Mouse (Mus musculus) liver, embryonic 16.5 days (tissue): ENCODE measurements at regions not wholly inside any gene's neighbourhood (a gene's known extent, or its start where the extent isn't known, plus 50 kb on each side); places are given as distances from the start of the nearest gene placed in this dataset.

ENCODE experiments used
- ATAC-seq: fragments of 200-750 bp; cut with Nextera tagmentation; 2 replicates; pipeline ENCODE4 v1.8.0; 2017; ENCODE audit warnings: low read depth, mild to moderate bottlenecking, moderate number of reproducible peaks, moderate library complexity
- H3K27ac ChIP-seq: fragments of 300-500 bp; sonication (generic); 2 replicates; pipeline ENCODE4 v1.5.1; 2014; ENCODE audit warnings: mild to moderate bottlenecking, low read length
- H3K27me3 ChIP-seq: fragments of 300-500 bp; sonication (generic); 2 replicates; pipeline ENCODE4 v1.6.1; 2014; ENCODE audit warnings: low read depth, low read length, mixed read lengths; ENCODE audit not compliant: control insufficient read depth, insufficient read depth
- H3K36me3 ChIP-seq: fragments of 300-500 bp; sonication (generic); 2 replicates; pipeline ENCODE4 v1.6.1; 2014; ENCODE audit warnings: mild to moderate bottlenecking; ENCODE audit not compliant: control insufficient read depth, insufficient read depth
- H3K4me1 ChIP-seq: fragments of 300-500 bp; sonication (generic); 2 replicates; pipeline ENCODE4 v1.6.1; 2014; ENCODE audit warnings: low read depth, low read length, mixed read lengths; ENCODE audit not compliant: control insufficient read depth
- H3K4me2 ChIP-seq: fragments of 300-500 bp; sonication (generic); 2 replicates; pipeline ENCODE4 v1.6.1; 2014; ENCODE audit warnings: low read depth, low read length, mixed read lengths
- H3K4me3 ChIP-seq: fragments of 300-500 bp; sonication (generic); 2 replicates; pipeline ENCODE4 v1.5.1; 2014; ENCODE audit warnings: low read depth, mild to moderate bottlenecking, low read length
- H3K9ac ChIP-seq: fragments of 300-500 bp; sonication (generic); 2 replicates; pipeline ENCODE4 v1.6.1; 2014; ENCODE audit warnings: low read depth, low read length
- H3K9me3 ChIP-seq: fragments of 300-500 bp; sonication (generic); replicated peaks from 2 replicates; pipeline ENCODE4 v1.6.1; 2016; ENCODE audit warnings: low read length; ENCODE audit not compliant: control insufficient read depth
- WGBS: fragments of 180-500 bp; shearing (Covaris S2); extraction: QIAGEN DNeasy Blood & Tissue Kit; methylation state at CpG from one replicate; pipeline ENCODE4 v1.1.7; 2014; ENCODE audit not compliant: insufficient replicate concordance; 5-methylcytosine and 5-hydroxymethylcytosine counted together

DNA sequence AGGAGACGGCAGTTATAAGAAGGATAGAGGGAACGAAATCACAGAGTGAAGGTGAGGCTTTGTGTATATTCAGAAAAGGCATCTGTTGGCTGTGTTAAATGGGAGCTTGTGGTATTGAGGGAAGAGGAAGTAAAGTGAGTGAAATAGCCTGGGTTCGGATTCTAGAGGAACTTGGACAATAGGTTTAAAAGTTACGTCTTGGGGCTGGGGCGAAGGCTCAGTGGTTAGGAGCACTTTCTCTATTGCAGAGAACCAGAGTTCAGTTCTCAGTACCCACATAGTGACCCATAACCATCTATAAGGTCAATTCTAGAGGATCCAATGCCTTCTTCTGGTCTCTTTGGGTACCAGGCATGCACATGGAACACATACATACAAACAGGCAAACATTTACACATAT lies 317.6 kb upstream of the Ubash3b start:
- H3K9me3 ChIP-seq, result no peaks in the 10 kb centered on the region
- H3K36me3 ChIP-seq, result no peaks in the 10 kb centered on the region
- H3K9ac ChIP-seq, result no peak overlapping the region
- H3K4me3 ChIP-seq, result no peak overlapping the region
- H3K4me2 ChIP-seq, result no peak overlapping the region
- no peaks in the 10 kb centered on the region for H3K27me3 ChIP-seq
- no peak overlapping the region for H3K27ac ChIP-seq
- H3K4me1 ChIP-seq, result no peaks in the 10 kb centered on the region
- WGBS, result 48% methylated on average over 5 of the region's 5 CpGs
- ATAC-seq, result no peak

DNA sequence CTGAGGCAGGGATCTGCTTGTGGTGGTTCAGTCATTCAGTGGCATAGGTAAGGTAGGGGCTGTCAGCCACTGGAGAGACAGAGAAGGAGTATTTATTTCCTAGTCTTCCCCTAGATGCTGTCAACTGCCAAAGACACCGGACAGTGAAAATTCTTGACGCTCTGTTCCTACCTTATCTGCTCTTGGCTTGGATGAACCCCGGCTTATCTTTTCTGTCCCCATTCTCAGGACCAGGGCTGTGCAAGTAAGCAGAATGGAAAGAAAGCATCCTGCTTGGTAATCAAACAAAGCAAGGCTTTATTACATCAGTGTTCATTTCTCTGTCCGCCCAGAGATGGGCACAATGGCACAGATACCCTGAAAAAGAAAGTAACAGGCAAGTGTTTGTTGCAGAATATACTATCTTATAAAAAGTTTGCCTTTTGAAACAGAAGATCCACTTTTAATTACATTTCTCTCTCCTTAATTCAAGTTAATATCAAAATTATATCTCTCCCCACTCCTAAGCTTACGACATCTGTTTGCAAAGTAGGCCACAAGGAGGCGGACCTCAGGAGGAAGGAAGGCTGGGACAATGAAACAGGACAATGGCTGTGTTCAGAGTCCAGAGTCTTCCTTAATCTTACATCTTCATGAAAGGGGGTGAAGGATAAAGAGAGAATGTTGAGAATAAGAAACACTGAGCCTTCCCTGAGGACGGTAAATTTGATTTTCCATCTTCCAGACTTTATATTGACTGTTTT lies 316.8 kb upstream of the Ubash3b start:
- H3K36me3 ChIP-seq, result no peaks in the 10 kb centered on the region
- no peaks in the 10 kb centered on the region for H3K9me3 ChIP-seq
- H3K4me2 ChIP-seq, result no peak overlapping the region
- no peak overlapping the region for H3K27ac ChIP-seq
- WGBS, result 62% methylated on average over 7 of the region's 7 CpGs
- H3K27me3 ChIP-seq, result no peaks in the 10 kb centered on the region
- no peak for ATAC-seq
- no peak overlapping the region for H3K4me3 ChIP-seq
- no peak overlapping the region for H3K9ac ChIP-seq
- no peaks in the 10 kb centered on the region for H3K4me1 ChIP-seq

- H3K9me3 ChIP-seq, result no peaks in the 10 kb centered on the region
- H3K9ac ChIP-seq, result no peak overlapping the region
- no peaks in the 10 kb centered on the region for H3K36me3 ChIP-seq
- H3K27me3 ChIP-seq, result no peaks in the 10 kb centered on the region
- H3K27ac ChIP-seq, result no peak overlapping the region
- ATAC-seq, result no peak
- no peak overlapping the region for H3K4me3 ChIP-seq
- WGBS, result 64% methylated on average over 8 of the region's 8 CpGs
- no peaks in the 10 kb centered on the region for H3K4me1 ChIP-seq
- no peak overlapping the region for H3K4me2 ChIP-seq
Measured at GRCm38 (mm10) chr9:41475326-41475725, 313.8 kb upstream of the Ubash3b start.

GRCm38 (mm10) chr9:41474945-41475297 lies 313.4 kb upstream of the Ubash3b start:
- Histone ChIP-seq H3K9ac (no peak overlapping the region), H3K4me1 (no peaks in the 10 kb centered on the region), H3K36me3 (no peaks in the 10 kb centered on the region), H3K9me3 (no peaks in the 10 kb centered on the region), H3K27ac (no peak overlapping the region), H3K4me3 (no peak overlapping the region), H3K27me3 (no peaks in the 10 kb centered on the region), H3K4me2 (no peak overlapping the region)
- WGBS, result 56% methylated on average over 6 of the region's 6 CpGs
- ATAC-seq, result no peak

- H3K36me3 ChIP-seq, result no peaks in the 10 kb centered on the region
- H3K4me1 ChIP-seq, result no peaks in the 10 kb centered on the region
- H3K4me2 ChIP-seq, result no peak overlapping the region
- no peak overlapping the region for H3K4me3 ChIP-seq
- H3K9ac ChIP-seq, result no peak overlapping the region
- ATAC-seq, result 0 out of 2 replicates have a peak, but pooled peaks have one; percentile 27
- H3K27me3 ChIP-seq, result no peaks in the 10 kb centered on the region
- no peaks in the 10 kb centered on the region for H3K9me3 ChIP-seq
- WGBS, result 35% methylated on average over 11 of the region's 11 CpGs
- H3K27ac ChIP-seq, result no peak overlapping the region
Measured at GRCm38 (mm10) chr9:41474244-41474944, 312.9 kb upstream of the Ubash3b start.

GRCm38 (mm10) chr9:41473506-41473905 lies 312.0 kb upstream of the Ubash3b start:
- Histone ChIP-seq H3K9ac (no peak overlapping the region), H3K36me3 (no peaks in the 10 kb centered on the region), H3K9me3 (no peaks in the 10 kb centered on the region), H3K27ac (no peak overlapping the region), H3K4me2 (no peak overlapping the region), H3K4me1 (no peaks in the 10 kb centered on the region), H3K4me3 (no peak overlapping the region), H3K27me3 (no peaks in the 10 kb centered on the region)
- WGBS, result 63% methylated on average over 5 of the region's 5 CpGs
- ATAC-seq, result no peak

- Histone ChIP-seq H3K9me3 (no peaks in the 10 kb centered on the region), H3K9ac (no peak overlapping the region), H3K36me3 (no peaks in the 10 kb centered on the region), H3K27ac (no peak overlapping the region), H3K4me2 (no peak overlapping the region), H3K4me3 (no peak overlapping the region), H3K27me3 (no peaks in the 10 kb centered on the region), H3K4me1 (no peaks in the 10 kb centered on the region)
- 70% methylated on average over 3 of the region's 3 CpGs for WGBS
- no peak for ATAC-seq
Measured at GRCm38 (mm10) chr9:41471345-41471744, 309.8 kb upstream of the Ubash3b start.

GRCm38 (mm10) chr9:41470010-41470409 lies 308.5 kb upstream of the Ubash3b start:
- no peak overlapping the region for H3K4me3 ChIP-seq
- H3K27me3 ChIP-seq, result no peaks in the 10 kb centered on the region
- H3K9ac ChIP-seq, result no peak overlapping the region
- H3K4me1 ChIP-seq, result no peaks in the 10 kb centered on the region
- no peaks in the 10 kb centered on the region for H3K36me3 ChIP-seq
- WGBS, result 52% methylated on average over 6 of the region's 6 CpGs
- no peak overlapping the region for H3K27ac ChIP-seq
- H3K4me2 ChIP-seq, result no peak overlapping the region
- no peaks in the 10 kb centered on the region for H3K9me3 ChIP-seq
- ATAC-seq, result no peak

GRCm38 (mm10) chr9:41469414-41469813 lies 307.9 kb upstream of the Ubash3b start:
- Histone ChIP-seq H3K27ac (no peak overlapping the region), H3K4me1 (no peaks in the 10 kb centered on the region), H3K9ac (no peak overlapping the region), H3K4me2 (no peak overlapping the region), H3K36me3 (no peaks in the 10 kb centered on the region), H3K27me3 (no peaks in the 10 kb centered on the region), H3K4me3 (no peak overlapping the region), H3K9me3 (no peaks in the 10 kb centered on the region)
- ATAC-seq, result no peak
- WGBS, result 80% methylated on average over 5 of the region's 5 CpGs
